Mouse (Mus musculus) splenic B cell, adult 2 months (primary cell): ENCODE data around the gene Scamp3.

Source experiments
- DNase-seq: peaks from one replicate; pipeline ENCODE4 v3.0.0-alpha.2; 2011; ENCODE audit warnings: low read depth, low spot score
- H3K27me3 ChIP-seq: 2 replicates; pipeline ENCODE4 v1.6.1; 2012; ENCODE audit warnings: mild to moderate bottlenecking, low read length, moderate library complexity, mixed read lengths; ENCODE audit not compliant: control insufficient read depth, poor library complexity, insufficient read depth, severe bottlenecking
- H3K36me3 ChIP-seq: 2 replicates; pipeline ENCODE4 v1.6.1; 2012; ENCODE audit warnings: mild to moderate bottlenecking, low read length, moderate library complexity, mixed read lengths; ENCODE audit not compliant: control insufficient read depth, poor library complexity, insufficient read depth, severe bottlenecking

Scamp3 gene

DNA sequence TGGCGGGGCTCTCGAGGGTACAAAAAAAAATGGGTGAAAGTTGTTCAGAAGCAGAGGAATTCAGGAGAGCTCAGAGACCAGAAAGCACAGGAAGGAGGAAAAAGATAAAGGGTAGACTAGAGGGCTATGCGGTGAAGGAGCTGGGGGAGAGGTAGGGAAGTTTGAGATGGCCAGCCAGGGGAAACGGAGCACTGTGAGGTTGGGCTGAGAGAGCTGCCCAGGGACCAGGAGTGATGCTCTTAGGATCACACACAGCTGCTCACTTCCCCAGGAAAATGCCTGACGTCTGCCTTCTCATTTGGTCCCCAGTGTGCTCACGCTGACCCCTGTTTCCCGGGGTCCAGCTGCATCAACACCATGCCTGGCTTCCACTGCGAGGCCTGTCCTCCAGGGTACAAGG, 42.3 kb downstream of the Scamp3 start:
- H3K36me3 ChIP-seq: no peaks in the 10 kb centered on the region
- H3K27me3 ChIP-seq: no peaks in the 10 kb centered on the region
- DNase-seq: no peak

DNA sequence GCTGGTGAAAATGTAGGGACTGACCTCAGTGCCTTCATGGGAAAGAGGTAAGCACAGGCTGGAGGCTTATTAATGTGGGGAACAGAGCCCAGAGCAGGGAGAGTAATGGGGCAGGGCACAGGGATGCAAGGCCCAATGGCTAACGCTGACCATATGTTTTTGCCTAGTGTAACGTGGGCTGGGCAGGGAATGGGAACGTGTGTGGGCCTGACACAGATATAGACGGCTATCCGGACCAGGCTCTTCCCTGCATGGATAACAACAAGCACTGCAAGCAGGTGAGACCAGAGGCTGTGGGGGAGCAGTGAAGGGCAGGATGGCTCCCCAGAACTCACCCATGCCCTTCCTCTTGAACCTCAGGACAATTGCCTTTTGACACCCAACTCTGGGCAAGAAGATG, 43.9 kb downstream of the Scamp3 start:
- H3K27me3 ChIP-seq: no peaks in the 10 kb centered on the region
- DNase-seq: no peak
- H3K36me3 ChIP-seq: no peaks in the 10 kb centered on the region

- Histone ChIP-seq H3K36me3 (no peaks in the 10 kb centered on the region), H3K27me3 (no peaks in the 10 kb centered on the region)
- no peak for DNase-seq
Measured at GRCm38 (mm10) chr3:89224796-89225195, 47.5 kb downstream of the Scamp3 start.

GRCm38 (mm10) chr3:89225321-89225815, 48.1 kb downstream of the Scamp3 start:
- Histone ChIP-seq H3K36me3 (no peaks in the 10 kb centered on the region), H3K27me3 (no peaks in the 10 kb centered on the region)
- no peak for DNase-seq

- Histone ChIP-seq H3K27me3 (no peaks in the 10 kb centered on the region), H3K36me3 (no peaks in the 10 kb centered on the region)
- DNase-seq: no peak
Measured at GRCm38 (mm10) chr3:89225918-89226317, 48.6 kb downstream of the Scamp3 start.

DNA sequence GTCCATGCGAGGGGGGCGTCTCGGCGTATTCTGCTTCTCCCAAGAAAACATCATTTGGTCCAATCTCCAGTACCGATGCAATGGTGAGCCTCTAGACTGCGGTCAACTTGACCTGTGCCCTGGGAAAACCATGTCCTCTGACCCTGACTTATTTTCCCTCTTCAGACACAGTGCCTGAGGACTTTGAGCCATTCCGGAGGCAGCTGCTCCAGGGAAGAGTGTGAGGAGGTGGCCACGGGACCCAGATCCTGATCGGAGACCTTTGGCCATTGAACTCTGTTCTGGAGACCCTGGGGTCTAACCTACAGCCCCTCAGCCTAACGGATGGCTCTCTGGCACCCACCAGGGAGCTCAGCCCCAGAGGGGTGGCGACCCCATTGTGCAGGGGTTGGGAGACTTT, 49.1 kb downstream of the Scamp3 start:
- H3K27me3 ChIP-seq: no peaks in the 10 kb centered on the region
- DNase-seq: no peak
- H3K36me3 ChIP-seq: no peaks in the 10 kb centered on the region

DNA sequence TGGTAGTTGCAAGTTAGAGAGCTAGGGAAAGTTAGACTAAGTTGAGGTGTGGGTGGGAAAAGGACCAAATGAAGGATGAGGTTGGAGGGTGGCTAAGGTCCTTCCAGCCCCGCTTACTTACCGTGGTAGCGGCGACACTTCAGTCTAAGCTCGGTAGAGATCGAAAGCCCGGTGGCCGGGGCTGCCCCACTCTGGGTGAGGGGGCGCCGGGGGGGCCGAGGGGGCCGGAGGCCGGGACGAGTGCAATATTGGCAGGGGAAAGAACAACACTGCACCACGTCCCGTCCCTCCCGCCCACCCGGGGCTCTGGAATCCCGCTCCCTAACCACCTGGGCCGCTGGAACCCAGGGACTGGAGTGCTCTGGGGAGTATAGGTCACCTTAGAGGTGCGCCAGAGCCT, 49.6 kb downstream of the Scamp3 start, which contains the start of gene Mtx1:
Gene Mtx1 (minus strand): TSS at position 189 of the 400 bp plus-strand sequence.
- H3K27me3 ChIP-seq: no peaks in the 10 kb centered on the region
- H3K36me3 ChIP-seq: no peaks in the 10 kb centered on the region
- DNase-seq: no peak

DNA sequence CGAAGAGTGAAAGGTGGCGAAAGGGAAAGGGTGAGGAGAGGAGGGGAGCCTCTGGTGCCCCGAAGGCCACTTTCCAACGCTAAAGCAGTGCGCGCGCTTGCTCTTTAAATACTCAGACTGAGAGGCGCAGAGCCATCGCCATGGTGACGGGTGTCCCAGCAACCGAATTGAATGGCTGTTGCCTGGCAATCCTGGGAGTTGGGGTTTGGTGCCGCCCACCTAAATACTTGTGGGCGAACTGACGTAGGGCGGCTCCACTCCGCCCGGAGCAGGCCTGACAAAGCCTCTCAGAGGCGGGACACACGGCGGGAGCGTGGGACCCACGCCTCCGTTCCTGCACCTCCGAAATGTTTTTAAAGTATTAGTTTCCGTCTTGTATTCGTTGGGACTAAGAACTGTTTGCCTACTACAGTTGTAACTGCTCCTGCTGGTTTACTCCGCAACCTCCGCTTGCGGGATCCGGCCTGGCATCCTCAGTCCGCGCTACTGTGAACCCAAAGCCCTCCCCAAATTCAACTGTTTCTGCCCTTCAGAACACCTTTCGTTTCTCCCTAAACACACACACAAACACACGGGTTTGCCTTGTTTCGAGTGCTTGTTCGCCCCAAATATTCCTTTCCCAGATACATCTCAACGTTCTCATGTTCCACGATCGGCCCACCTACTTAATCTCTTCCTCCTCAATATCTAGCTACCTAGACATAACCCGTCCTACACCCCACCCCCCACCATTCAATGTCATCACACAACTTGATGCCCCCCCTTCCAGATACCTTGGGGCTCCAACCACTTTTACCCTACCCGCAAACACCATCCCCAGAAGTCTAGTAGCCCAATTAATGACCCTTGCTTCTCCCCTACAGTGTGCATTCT, 50.3 kb downstream of the Scamp3 start:
- no peaks in the 10 kb centered on the region for H3K27me3 ChIP-seq
- no peaks in the 10 kb centered on the region for H3K36me3 ChIP-seq
- DNase-seq: peak; percentile 67

DNA sequence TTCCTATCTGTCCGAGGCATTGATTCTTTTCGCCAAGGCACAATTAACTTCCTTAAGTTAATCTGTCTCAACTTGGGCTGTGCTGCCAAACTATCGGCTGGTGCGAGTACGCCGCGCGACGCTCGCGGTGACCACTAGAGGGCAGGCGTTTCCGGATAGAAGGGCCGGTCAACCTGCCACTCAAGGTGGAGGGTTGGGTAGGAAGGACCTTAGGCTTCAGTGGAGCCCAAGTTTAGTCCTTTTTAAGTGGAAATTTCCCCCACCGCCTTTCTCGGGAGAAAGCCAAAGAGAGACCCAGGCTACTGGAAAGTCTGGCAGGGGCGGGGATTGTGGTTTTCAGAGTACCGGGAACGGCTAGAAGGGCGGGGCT, 50.9 kb downstream of the Scamp3 start:
- no peaks in the 10 kb centered on the region for H3K36me3 ChIP-seq
- no peaks in the 10 kb centered on the region for H3K27me3 ChIP-seq
- peak; percentile 91 for DNase-seq

GRCm38 (mm10) chr3:89228836-89229235, 51.6 kb downstream of the Scamp3 start, which contains the start of gene Muc1:
Gene Muc1 (plus strand): TSS chr3:89229057.
- no peak for DNase-seq
- no peaks in the 10 kb centered on the region for H3K27me3 ChIP-seq
- no peaks in the 10 kb centered on the region for H3K36me3 ChIP-seq

- Histone ChIP-seq H3K36me3 (no peaks in the 10 kb centered on the region), H3K27me3 (no peaks in the 10 kb centered on the region)
- no peak for DNase-seq
Measured at GRCm38 (mm10) chr3:89229276-89229675, 52.0 kb downstream of the Scamp3 start.

- DNase-seq: no peak
- Histone ChIP-seq H3K27me3 (no peaks in the 10 kb centered on the region), H3K36me3 (no peaks in the 10 kb centered on the region)
Measured at GRCm38 (mm10) chr3:89230561-89230960, 53.3 kb downstream of the Scamp3 start.

DNA sequence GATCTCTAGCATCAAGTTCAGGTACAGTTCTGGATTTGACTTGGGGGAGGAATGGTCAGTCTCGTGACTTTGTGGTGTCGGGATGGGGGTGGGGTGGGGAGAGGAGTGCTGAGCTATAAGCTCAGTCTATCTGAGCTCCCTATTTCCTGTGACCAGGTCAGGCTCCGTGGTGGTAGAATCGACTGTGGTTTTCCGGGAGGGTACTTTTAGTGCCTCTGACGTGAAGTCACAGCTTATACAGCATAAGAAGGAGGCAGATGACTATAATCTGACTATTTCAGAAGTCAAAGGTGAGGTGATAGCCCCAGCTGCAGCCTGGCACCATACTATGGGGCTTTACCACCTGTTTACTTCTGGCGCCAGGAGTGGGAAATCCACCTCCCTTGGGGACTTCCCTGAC, 54.1 kb downstream of the Scamp3 start:
- Histone ChIP-seq H3K27me3 (no peaks in the 10 kb centered on the region), H3K36me3 (no peaks in the 10 kb centered on the region; the same call in 1 of the 2 replicates)
- peak; percentile 65 for DNase-seq

- no peak for DNase-seq
- no peaks in the 10 kb centered on the region; the same call in 1 of the 2 replicates for H3K36me3 ChIP-seq
- H3K27me3 ChIP-seq: no peaks in the 10 kb centered on the region
Measured at GRCm38 (mm10) chr3:89231772-89232275, 54.6 kb downstream of the Scamp3 start.
